Mouse (Mus musculus): ENCODE measurements around the gene Rnase12. TPM values are rescaled to one million over a fixed set of nuclear protein-coding genes. Genes with fewer than 3 reads are reported as not detected.
A peak's percentile ranks its signal among the peaks of the same experiment; 100 is the strongest.

Gene Rnase12
- total RNA-seq (2021) = not detected
- not detected in 2 replicates for polyA plus RNA-seq (2012; rRNA removed)
- long read RNA-seq = 0 reads

GRCm38 (mm10) chr14:51057401-51057831 is at the start of gene Rnase12:
Rnase12 (minus strand) TSS chr14:51057661.
- DNase-seq = no peak

- no peak for DNase-seq
Observed at GRCm38 (mm10) chr14:51106449-51106967, 49.0 kb upstream of the Rnase12 start.

GRCm38 (mm10) chr14:51104366-51104765 is 46.9 kb upstream of the Rnase12 start:
- no peak for DNase-seq

- DNase-seq = peak; percentile 58
Observed at GRCm38 (mm10) chr14:51103217-51103616, 45.8 kb upstream of the Rnase12 start.

DNA sequence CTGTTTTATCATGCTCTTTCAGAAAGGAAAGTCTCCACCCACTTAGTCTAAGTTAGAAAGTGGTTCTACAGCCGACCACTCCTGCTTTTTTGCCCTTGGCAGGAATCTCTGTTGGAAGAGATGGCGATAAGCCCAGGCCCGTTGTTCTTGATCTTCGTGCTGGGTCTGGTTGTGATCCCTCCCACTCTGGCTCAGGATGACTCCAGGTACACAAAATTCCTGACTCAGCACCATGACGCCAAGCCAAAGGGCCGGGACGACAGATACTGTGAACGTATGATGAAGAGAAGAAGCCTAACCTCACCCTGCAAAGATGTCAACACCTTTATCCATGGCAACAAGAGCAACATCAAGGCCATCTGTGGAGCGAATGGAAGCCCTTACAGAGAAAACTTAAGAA is 43.8 kb upstream of the Rnase12 start:
- DNase-seq = no peak

- no peak for DNase-seq
Observed at GRCm38 (mm10) chr14:51098921-51099320, 41.5 kb upstream of the Rnase12 start.

GRCm38 (mm10) chr14:51098300-51098699 is 40.8 kb upstream of the Rnase12 start:
- DNase-seq = peak; percentile 79

- no peak for DNase-seq
Observed at GRCm38 (mm10) chr14:51095736-51096524, 38.5 kb upstream of the Rnase12 start.

DNA sequence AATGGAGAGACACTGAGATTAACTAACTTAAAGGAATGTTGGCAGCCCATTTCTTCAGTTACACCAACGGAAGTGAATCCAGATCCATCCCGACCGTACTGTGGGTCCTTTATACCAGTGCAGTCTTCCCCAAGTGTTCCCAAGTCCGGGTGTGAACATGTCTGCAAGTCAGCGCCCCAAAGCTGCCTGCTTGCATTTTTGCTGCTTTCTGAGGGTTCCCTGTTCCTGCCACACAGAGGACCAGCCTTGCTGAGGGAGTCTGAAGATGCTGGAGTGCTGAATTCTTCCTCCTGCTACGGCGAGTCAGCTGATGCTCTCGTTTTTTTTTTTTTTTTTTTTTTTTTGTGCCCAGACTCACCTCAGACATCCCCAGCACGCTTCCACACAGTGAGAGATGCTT is 37.5 kb upstream of the Rnase12 start:
- DNase-seq = no peak

GRCm38 (mm10) chr14:51094096-51094875 is 36.8 kb upstream of the Rnase12 start:
- peak; percentile 31 for DNase-seq

- no peak for DNase-seq
Observed at GRCm38 (mm10) chr14:51093496-51093895, 36.0 kb upstream of the Rnase12 start.

- no peak for DNase-seq
Observed at GRCm38 (mm10) chr14:51092073-51092620, 34.7 kb upstream of the Rnase12 start.

DNA sequence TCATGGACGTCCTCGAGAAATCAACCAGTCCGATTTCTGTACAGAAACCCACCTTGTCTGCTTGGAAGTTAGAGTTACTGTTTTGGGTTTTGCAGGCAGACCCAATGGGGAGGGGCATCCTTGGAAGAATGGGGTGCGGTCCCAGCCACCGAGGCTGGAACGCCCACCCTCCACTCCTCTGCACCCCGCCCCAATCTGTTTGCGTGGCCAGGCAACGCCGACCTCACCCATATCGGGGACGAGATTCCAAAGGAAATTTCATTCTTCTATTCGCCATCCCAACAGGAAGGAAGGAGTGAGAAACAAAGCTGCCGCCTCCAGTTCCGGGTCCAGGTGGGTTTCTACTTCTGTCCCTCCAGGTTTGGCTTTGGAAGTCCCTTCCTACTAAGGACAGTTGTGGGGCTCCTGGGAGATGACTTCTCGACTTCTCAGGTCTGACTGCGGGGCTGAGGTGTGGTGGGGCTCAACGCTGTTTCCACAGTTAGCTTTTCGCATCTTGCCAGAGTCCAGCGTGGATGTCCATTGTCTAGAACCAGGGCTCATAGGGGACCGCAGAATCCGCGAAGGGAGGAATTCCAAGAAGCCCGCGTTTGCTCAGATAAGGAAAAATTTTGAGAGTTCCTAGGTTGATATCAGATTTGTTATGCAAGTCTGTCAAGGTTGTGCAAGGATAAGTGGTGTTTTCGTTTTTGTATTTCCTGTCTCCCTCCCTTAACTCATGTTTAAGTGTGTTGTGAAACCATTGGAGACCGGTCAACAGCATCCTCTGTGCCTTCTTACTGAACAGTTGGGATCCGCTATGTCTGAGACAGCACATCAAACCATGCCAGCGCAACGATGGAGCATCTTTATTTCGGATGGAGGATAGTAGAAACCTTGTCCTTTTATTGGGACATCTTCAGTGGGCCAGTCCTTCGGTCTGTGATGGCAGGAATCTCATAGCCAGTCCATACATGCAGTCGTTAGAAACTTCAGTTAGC is 33.8 kb upstream of the Rnase12 start, which contains the start of the genes Rnase4 and Ang:
Rnase4 (plus strand) TSS at position 157 of the 980 bp plus-strand sequence.
Ang (plus strand) TSS at position 230 of the 980 bp plus-strand sequence.
- peak; percentile 61 for DNase-seq

DNA sequence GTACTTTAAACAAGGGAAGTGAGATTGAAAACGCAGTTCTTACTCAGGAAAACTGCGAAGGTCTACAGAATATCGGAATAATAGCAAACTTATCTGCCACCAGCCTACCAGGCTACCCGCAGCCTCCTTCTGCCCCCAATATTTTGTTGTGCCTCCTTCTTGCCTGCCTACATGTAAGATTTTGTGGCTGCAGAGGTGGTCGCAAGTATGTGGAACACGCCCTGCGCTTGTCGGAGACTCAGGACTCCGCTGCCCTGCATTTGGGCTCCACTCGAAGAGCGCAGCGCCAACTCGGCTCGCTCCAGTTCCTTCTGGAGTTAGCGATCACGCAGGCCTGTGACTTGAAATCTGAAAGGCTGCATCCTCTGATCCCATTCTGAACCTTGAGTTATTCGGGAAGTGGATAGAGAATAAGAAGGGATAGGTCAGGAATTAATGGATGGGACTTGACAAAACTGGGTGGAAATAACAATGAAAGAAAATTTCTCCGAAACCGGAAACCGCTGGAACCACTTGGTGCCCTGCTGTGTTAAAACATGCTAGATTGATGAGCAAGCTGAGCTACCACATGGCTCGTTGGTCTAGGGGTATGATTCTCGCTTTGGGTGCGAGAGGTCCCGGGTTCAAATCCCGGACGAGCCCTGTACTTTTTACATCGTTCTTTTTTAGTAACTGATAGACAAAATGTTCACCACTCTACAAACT is 32.8 kb upstream of the Rnase12 start:
- peak; percentile 89 for DNase-seq

DNA sequence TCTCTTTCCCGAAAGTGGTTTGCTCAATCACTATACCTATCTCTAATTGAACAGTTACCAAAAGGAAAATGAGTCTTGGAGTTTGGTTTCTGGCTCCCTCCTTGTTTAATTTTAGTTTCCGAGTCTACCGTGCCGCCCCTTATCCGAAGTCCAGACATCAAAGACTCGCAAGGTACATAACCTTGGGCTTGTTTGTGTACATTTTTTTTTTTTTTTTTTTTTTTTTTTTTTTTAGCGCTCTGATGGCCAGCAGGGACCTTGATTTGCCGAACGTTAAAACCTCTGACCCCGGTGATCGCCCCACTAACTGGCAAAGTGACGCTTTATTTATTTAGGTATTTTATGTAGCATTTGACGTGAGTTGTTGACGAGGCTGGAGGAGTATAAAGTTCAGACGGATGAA is 32.2 kb upstream of the Rnase12 start:
- no peak for DNase-seq

GRCm38 (mm10) chr14:51088970-51089673 is 31.7 kb upstream of the Rnase12 start:
- DNase-seq = peak; percentile 97

DNA sequence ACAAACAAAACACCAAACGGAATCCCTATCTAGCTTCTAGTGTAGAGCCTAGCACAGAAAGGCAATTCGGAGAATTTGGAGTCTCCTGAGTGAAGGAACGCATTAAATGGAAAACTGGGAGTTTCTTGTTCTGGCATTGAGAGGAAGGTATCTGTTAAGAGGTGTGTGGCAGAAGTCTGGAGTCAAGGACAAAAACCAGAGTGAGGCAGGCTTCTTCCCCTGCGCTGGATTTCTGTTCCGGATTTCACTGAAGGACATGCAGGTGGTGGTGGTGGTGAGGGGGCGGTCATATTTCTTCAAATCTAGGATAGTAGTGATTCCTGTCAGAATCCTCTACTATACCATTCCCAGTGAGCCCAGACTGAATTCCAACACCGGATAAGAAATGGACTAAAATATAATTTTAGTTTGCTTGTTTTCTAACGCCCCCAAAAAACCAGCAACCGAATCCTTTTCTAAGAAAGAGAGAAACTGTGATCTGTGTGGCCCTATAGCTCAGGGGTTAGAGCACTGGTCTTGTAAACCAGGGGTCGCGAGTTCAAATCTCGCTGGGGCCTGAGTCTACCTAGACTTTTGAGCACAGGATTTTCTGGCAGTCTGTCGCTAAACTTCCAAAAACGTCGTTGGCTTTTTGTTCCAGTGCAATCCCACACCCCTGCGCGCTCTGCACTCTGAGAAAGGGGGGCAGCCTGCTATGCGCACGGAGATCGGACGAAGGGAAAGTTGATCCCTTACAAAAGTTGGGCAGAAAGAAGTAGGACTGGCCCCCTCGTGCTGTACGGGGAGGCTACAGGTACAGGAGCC is 30.9 kb upstream of the Rnase12 start:
- peak; percentile 92 for DNase-seq

DNA sequence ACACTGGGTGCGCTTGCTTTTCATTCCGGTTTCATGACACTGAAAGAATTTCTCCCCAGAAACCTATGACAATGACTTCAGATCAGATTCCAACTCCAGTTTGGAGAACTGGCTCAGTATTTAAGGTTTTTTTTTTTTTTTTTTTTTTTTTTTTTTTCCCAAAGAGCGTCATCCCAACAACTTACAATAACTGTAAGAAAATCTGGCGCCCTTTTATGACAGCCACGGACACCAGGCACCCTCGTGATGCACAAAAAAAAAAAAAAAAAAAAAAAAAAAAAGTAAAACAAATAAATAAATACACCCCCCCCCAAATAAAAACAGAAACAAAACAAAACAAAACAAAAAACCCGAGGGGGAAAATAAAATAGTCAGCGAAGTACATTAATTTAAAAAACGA is 30.3 kb upstream of the Rnase12 start:
- DNase-seq = no peak

DNA sequence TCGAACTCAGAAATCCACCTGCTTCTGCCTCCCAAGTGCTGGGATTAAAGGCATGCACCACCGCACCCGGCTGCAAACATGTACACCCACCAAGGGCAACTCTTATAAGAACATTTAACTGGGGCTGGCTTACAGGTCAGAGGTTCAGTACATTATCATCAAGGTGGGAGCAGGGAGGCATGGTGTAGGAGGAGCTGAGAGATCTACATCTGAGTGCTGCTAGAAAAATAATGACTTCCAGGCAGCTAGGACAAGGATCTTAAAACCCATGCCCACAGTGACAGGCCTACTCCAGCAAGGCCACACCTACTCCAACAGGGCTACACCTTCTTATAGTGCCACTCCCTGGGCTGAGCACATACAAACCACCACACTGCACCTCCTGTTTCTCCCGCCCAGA is 28.4 kb upstream of the Rnase12 start:
- no peak for DNase-seq
